In genomic region chr5:65525674-65526443, GRCm38 (mm10) we compare ENCODE assay signal across 7 mouse cellular contexts. TPM values are rescaled to one million over a fixed set of nuclear protein-coding genes. Genes with fewer than 3 reads are reported as not detected.
DNase-seq lines count a peak whose midpoint lies in the region; ATAC-seq and TF ChIP-seq lines count a peak whose summit lies in the region.

No protein-coding gene starts in this region.

- H3K27ac ChIP-seq in kidney, embryonic 16.5 days (ENCODE audit: low read length): no peak overlapping the region
- H3K27ac ChIP-seq in lung, embryonic 14.5 days (ENCODE audit: low read depth): no peak overlapping the region

- no peak overlapping the region for H3K9ac ChIP-seq in kidney, embryonic 16.5 days (replicated peaks; ENCODE audit: low read length)
- no peak overlapping the region for H3K9ac ChIP-seq in lung, embryonic 14.5 days

- DNase-seq in kidney, postnatal 36 days: peak; percentile 23 to 44
- DNase-seq in ES-CJ7 (ENCODE audit: low read depth, low spot score): peak; percentile 84
- DNase-seq in lung, embryonic 14.5 days: no peak
- no peak for DNase-seq in right cerebral cortex, postnatal 14 days
- DNase-seq in urinary bladder, adult 18-20 months (ENCODE audit: low spot score in 2 of 2): no peak

- H3K4me1 ChIP-seq in kidney, embryonic 16.5 days (ENCODE audit: insufficient read depth, low read length): no peaks in the 10 kb centered on the region
- H3K4me1 ChIP-seq in lung, embryonic 14.5 days (ENCODE audit: insufficient read depth): no peaks in the 10 kb centered on the region

- ATAC-seq in kidney, embryonic 16.5 days (ENCODE audit: low FRiP score, low TSS enrichment): no peak
- ATAC-seq in CD4-positive, CD25-positive, alpha-beta regulatory T cell, adult 4 months: peak; percentile 47
- no peak for ATAC-seq in lung, embryonic 14.5 days (ENCODE audit: insufficient read depth)

- H3K36me3 ChIP-seq in kidney, embryonic 16.5 days (ENCODE audit: insufficient read depth, low read length): no peaks in the 10 kb centered on the region
- no peaks in the 10 kb centered on the region for H3K36me3 ChIP-seq in lung, embryonic 14.5 days (ENCODE audit: insufficient read depth)

- TF ChIP-seq CTCF in lung, embryonic 14.5 days (IDR thresholded peaks at IDR 0.05; ENCODE audit: low read depth): peak; percentile 44

- peaks cover 3% of the 10 kb centered on the region; the same call in 1 of the 2 replicates for H3K9me3 ChIP-seq in kidney, embryonic 16.5 days (ENCODE audit: low read length)
- H3K9me3 ChIP-seq in lung, embryonic 14.5 days (ENCODE audit: low read depth, low read length): no peaks in the 10 kb centered on the region

- H3K4me3 ChIP-seq in kidney, embryonic 16.5 days (ENCODE audit: low read length): no peak overlapping the region
- H3K4me3 ChIP-seq in lung, embryonic 14.5 days (ENCODE audit: low read depth, low read length): no peak overlapping the region

- no peaks in the 10 kb centered on the region for H3K27me3 ChIP-seq in kidney, embryonic 16.5 days (ENCODE audit: insufficient read depth, low read length)
- no peaks in the 10 kb centered on the region for H3K27me3 ChIP-seq in lung, embryonic 14.5 days (ENCODE audit: insufficient read depth, low read length)

- 15% methylated on average over 8 of the region's 8 CpGs for WGBS in kidney, embryonic 16.5 days
- WGBS in lung, embryonic 14.5 days: 23% methylated on average over 8 of the region's 8 CpGs

- H3K4me2 ChIP-seq in kidney, embryonic 16.5 days (replicated peaks; ENCODE audit: low read depth, low read length): no peak overlapping the region
- no peak overlapping the region for H3K4me2 ChIP-seq in lung, embryonic 14.5 days

RNA-seq across cellular contexts. Expression of gene Smim14, which starts 11.1 kb away (rescaled TPM):
- 101 and 106 TPM in 2 replicates for polyA plus RNA-seq in kidney, embryonic 16.5 days (2015; fragmentation: Nextera tagmentation; extraction: Ambion mirVana)
- 100 to 1,000 TPM; 155 to 157 TPM for polyA plus RNA-seq in CD4-positive, CD25-positive, alpha-beta regulatory T cell, adult 4 months (2017; shearing (Covaris generic))
- 83.0 and 91.2 TPM in 2 replicates for polyA plus RNA-seq in lung, embryonic 14.5 days (2014; fragmentation: Nextera tagmentation; extraction: Ambion mirVana)

RNA-seq across cellular contexts. Expression of gene Ube2k, which starts 11.2 kb away (rescaled TPM):
- 158 and 173 TPM in 2 replicates for polyA plus RNA-seq in kidney, embryonic 16.5 days (2015; fragmentation: Nextera tagmentation; extraction: Ambion mirVana)
- 100 to 1,000 TPM in 1 of 2 experiments, 10 to 100 TPM in 1; 97.1 to 108 TPM for polyA plus RNA-seq in CD4-positive, CD25-positive, alpha-beta regulatory T cell, adult 4 months (2017; shearing (Covaris generic))
- polyA plus RNA-seq in lung, embryonic 14.5 days (2014; fragmentation: Nextera tagmentation; extraction: Ambion mirVana): 132 TPM in 2 replicates

RNA-seq across cellular contexts. Expression of gene Gm43552, which starts 33.2 kb away (rescaled TPM):
- not detected in 2 replicates for polyA plus RNA-seq in kidney, embryonic 16.5 days (2015; fragmentation: Nextera tagmentation; extraction: Ambion mirVana)
- polyA plus RNA-seq in CD4-positive, CD25-positive, alpha-beta regulatory T cell, adult 4 months (2017; shearing (Covaris generic)): not detected
- not detected in 2 replicates for polyA plus RNA-seq in lung, embryonic 14.5 days (2014; fragmentation: Nextera tagmentation; extraction: Ambion mirVana)

Comparison
In these comparisons a context has a peak if more than half of its experiments do, and no peak if none do; other contexts are left out.
1. DNase-seq: peak in kidney, postnatal 36 days (2 of 2) and ES-CJ7 (single experiment); none in lung, embryonic 14.5 days (single experiment), right cerebral cortex, postnatal 14 days (single experiment) and urinary bladder, adult 18-20 months (0 of 2).